Mouse (Mus musculus) spleen, adult 2 months (tissue): ENCODE results near the gene Stat2.

Source experiments
- CTCF ChIP-seq: fragments of 200-500 bp; IDR thresholded peaks from 2 replicates; pipeline ENCODE4 v1.5.1; 2011; ENCODE audit warnings: mild to moderate bottlenecking, inconsistent platforms; ENCODE audit not compliant: insufficient read depth, insufficient read length, insufficient replicate concordance; ENCODE audit errors: extremely low read depth
- POLR2A ChIP-seq: fragments of 200-500 bp; IDR thresholded peaks from 2 replicates; pipeline ENCODE4 v1.6.1; 2011; ENCODE audit warnings: low read depth, low read length, inconsistent platforms

DNA sequence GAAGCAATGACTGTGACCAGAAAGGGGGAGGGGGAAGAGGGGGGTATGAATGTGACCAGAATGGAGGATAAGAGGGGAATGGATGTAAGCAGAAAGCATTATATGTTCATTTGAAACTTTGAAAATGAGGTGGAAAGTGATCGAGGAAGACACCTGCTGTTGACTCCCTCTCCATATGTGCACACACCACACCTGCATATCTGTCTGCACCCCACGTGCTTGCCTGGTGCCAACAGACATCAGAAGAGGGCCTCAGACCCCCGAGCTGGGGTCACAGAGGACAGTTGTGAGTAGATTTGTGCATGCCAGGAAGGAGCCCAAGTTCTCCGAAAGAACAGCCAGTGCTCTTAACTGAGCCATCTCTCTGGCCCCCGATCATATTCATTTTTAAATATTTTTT, 10.4 kb upstream of the Stat2 start:
- TF ChIP-seq POLR2A (no peak), CTCF (no peak)
